Mouse (Mus musculus): Measurements from ENCODE around the gene Gm26920.

Gene Gm26920

DNA sequence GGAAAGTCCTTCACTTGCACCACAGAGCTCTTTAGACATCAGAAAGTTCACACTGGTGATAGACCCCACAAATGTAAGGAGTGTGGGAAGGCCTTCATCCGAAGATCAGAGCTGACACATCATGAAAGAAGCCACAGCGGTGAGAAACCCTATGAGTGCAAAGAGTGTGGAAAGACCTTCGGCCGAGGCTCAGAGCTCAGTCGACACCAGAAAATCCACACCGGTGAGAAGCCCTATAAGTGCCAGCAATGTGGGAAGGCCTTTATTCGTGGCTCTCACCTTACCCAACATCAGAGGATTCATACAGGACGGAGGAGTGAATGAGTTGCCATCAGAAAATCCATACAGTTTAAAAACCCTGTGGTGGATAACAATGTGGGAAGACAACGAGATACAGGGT, 66.9 kb downstream of the Gm26920 start:
- no peak for TF ChIP-seq GATA4 (IDR thresholded peaks at IDR 0.05; ENCODE audit: insufficient replicate concordance, low read length)

DNA sequence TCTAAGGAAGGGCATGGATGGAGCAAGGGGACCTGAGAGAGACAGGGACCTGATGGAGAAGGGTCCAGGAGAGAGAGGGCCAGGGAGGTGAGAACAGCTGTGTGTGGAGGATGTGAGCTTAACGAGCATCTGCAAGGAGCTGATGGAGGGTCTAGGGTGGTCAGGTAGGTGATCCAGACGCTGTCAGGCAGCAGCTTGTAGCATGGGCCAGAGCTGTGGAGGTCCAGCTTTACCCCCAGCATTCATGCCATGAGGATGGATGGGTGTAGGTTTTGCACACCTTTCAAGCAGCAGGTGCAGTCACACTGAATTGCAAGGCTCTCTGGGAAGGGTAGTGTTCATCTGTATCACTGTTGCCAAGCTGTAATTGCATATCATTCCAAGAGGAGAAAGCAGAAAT, 70.7 kb downstream of the Gm26920 start:
- no peak for TF ChIP-seq GATA4 (IDR thresholded peaks at IDR 0.05; ENCODE audit: insufficient replicate concordance, low read length)

DNA sequence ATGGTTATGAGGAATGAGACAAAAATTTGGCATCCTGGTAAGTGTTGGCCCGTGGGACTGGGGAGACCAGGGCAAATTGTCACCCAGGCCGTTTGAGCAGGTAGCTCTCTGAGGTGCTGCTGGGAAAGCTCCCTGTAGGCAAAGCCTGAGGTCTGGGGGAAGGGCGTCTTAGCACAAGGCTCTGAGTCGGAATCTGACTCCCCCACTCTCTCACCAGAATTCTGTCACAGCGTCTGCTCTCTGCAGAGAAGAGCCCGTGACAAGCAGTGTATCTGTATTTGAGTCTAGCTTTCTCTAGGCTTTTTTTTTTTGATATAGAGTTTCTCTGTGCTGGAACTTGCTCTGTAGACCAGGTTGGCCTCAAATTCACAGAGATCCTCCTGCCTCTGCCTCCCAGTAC, 73.0 kb downstream of the Gm26920 start:
- no peak for TF ChIP-seq GATA4 (IDR thresholded peaks at IDR 0.05; ENCODE audit: insufficient replicate concordance, low read length)

DNA sequence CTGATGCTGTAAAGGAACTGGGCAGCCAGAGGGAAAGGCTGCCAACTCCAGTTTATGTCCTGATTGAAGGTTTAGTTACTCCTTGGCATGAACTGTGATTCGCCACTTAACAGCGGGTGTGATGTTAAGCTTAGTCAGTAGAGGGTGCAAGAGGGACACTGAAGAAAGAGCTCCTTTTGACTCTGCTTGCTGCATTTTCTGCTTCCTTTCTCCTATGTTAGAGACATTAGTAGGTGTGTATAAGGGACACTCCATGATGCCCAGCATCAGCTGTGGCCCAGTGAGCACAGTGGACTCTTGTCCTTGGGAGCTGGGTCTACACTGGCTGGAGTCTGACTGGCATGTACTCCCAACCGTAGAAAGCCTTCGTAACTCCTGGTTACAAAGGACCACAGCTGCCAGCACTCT, 77.2 kb downstream of the Gm26920 start:
- no peak for TF ChIP-seq GATA4 (IDR thresholded peaks at IDR 0.05; ENCODE audit: insufficient replicate concordance, low read length)

DNA sequence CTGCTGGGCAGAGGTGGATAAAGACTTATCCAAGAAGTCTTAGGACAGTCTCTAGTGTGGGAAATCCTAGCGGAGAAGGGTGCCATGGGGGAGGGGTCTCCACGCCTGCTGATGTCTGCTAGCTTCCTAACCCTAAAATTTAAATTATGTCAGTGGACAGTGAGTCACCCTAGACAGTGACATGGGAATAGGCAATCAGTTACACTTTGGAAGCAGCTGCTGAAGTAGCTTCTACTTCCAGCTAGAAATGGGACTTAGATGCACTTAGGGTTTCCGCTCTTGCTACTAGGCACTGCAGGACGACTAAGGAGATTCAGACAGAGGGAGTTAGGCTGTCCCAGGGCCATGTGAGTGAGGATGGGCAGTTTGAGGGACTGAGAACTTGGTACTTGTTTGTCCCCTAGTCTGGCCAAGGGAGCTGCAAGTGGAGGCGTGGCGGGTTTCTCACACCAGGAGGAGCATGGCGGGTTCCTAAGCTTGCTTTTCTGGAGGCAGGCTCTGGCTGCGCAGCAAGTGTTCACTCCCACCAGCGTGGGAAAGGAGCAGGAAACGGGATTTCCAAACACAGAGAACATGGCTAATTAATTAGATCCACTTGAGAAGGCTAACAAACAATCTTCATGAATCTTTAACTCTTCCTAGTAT, 79.5 kb downstream of the Gm26920 start:
- no peak for TF ChIP-seq GATA4 (IDR thresholded peaks at IDR 0.05; ENCODE audit: insufficient replicate concordance, low read length)

DNA sequence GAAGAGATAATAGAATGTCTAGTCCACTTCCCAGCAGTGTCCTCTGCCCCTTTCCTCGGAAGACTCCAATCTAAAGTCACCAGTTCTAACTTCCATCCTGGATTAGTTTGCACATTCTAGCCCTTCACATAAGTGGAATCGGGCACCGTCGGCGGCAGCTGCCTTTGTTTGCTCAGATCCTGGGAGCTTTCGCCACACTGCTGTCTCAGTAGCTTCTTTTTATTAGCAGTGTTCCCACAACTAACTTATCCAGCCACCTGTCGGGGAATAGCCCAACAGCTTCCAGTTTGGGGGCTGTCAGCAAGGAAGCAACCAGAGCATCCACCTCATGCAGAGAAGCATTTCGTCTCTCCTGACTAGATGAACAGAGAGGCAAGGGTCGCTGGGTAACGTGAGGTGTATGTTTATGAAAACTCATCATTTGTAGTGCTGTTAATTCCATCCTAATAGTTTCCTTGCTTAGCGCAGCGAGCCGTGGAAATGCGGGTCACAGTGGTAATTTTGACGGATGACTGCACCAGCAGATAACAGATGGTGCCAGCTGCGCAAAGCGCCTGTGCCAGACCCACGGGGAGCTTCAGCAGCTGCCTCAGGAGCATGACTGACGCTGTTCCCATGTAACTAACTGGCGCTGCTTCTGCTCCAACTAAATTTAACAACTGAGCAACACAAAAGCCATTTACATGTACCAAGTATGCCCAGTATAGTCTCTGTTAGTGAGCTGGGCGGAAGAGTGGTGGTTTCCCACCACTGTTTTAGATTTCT, 80.7 kb downstream of the Gm26920 start:
- TF ChIP-seq GATA4 (IDR thresholded peaks at IDR 0.05; ENCODE audit: insufficient replicate concordance, low read length) = no peak

DNA sequence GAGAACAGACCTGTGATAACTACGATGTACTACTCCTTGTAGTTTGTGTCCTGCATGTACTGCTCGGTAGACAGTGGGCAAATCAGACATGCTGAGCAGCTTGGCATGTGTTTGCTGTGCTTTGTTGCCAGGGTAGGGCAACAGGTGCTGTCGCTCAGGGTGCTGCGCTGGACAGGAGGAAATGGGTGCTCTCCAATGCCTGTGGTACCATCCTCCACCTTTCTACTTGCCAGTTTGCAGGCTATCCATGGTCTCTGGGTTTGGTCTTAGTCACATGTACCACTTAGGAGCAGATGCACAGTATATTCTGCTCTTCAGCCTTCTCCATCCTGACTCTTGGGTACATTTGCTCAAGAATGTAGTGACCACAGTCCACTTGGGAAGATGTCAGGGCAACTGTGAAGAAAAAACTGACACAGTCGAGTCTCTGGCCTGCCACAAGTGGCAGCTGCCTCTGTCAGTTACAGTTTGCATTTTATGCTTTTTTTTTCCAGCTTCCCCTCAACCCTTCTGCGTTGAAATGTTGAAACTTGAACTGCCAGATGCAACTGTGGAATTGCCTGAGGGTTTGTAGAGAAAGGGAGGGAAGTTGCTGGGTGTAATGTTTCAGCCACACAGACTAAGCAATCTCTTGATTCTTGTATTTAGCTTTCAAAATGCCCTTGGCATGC, 82.1 kb downstream of the Gm26920 start:
- TF ChIP-seq GATA4 (IDR thresholded peaks at IDR 0.05; ENCODE audit: insufficient replicate concordance, low read length) = no peak

DNA sequence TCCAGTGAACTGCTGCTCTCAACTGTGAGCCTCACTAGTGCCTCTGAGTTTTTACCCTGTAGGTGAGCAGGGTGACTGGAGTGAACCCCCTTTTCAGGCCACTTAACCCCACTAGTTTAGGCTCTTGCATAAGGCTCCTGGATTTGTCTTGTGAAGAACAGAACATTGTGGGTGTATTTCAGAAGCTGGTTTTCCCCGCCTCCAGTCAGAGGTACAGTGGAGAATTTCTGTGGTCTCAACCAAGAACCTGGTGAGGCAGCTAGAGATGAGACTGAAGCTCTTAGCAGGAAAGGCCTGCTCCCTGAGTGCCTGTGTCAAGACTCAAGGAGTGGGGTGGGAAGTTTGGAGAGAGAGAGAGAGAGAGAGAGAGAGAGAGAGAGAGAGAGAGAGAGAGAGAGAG, 82.6 kb downstream of the Gm26920 start:
- no peak for TF ChIP-seq GATA4 (IDR thresholded peaks at IDR 0.05; ENCODE audit: insufficient replicate concordance, low read length)
